ENCODE assay signal across 8 mouse cellular contexts in the genomic region with DNA sequence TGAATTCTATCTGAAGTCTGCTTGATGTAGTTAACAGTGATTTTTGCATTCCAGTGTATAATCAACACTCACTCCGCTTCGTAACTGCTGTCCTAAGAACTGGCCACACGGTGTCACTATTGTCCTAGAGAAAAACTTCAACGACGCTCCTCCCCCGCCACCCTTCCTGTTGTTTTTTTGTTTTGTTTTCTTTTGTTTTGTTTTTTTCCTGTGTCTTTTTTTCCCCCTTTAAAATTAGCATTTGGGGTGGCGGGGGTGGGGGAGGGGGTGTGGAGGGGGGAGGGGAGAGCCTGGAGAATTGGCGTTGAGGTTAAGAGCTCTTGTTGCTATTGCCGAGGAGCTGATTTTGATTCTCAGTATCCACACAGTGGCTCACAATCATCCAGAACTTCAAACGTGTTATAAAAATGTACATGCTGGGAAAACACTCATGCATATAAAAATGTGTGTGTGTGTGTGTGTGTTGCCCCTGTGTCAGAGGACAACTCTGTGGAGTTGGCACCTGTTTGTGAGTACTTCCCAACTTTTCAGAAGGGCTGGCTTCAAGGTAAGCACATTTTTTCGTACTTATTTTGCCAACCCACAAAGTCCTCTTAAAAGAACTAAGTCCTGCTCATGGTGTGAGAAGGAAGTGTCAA. TPM values are rescaled to one million over a fixed set of nuclear protein-coding genes. Genes with fewer than 3 reads are reported as not detected.
DNase-seq lines count a peak whose midpoint lies in the region; ATAC-seq lines count a peak whose summit lies in the region.

No protein-coding gene starts in this region.

- no peaks in the 10 kb centered on the region for H3K36me3 ChIP-seq in forebrain, embryonic 15.5 days
- no peaks in the 10 kb centered on the region for H3K36me3 ChIP-seq in limb, embryonic 15.5 days
- no peaks in the 10 kb centered on the region for H3K36me3 ChIP-seq in midbrain, embryonic 15.5 days (replicated peaks)

- H3K9ac ChIP-seq in forebrain, embryonic 15.5 days (replicated peaks) = no peak overlapping the region
- H3K9ac ChIP-seq in limb, embryonic 15.5 days = no peak overlapping the region
- no peak overlapping the region for H3K9ac ChIP-seq in midbrain, embryonic 15.5 days

- H3K27ac ChIP-seq in forebrain, embryonic 15.5 days (replicated peaks) = no peak overlapping the region
- H3K27ac ChIP-seq in limb, embryonic 15.5 days = no peak overlapping the region
- no peak overlapping the region for H3K27ac ChIP-seq in midbrain, embryonic 15.5 days

- H3K4me3 ChIP-seq in forebrain, embryonic 15.5 days = peak overlapping the region; percentile 31
- peak overlapping the region; percentile 39 for H3K4me3 ChIP-seq in limb, embryonic 15.5 days
- peak overlapping the region; percentile 26; the same call in 1 of the 2 replicates for H3K4me3 ChIP-seq in midbrain, embryonic 15.5 days

- ATAC-seq in forebrain, embryonic 15.5 days (replicated peaks) = peak; percentile 36; the same call in 1 of the 2 replicates
- no peak for ATAC-seq in limb, embryonic 15.5 days (ENCODE audit: insufficient number of reproducible peaks, low FRiP score, low TSS enrichment, low read depth)
- ATAC-seq in midbrain, embryonic 15.5 days (replicated peaks) = peak; percentile 62; the same call in 1 of the 2 replicates

- WGBS in forebrain, embryonic 15.5 days = 11% methylated on average over 11 of the region's 11 CpGs
- 8% methylated on average over 11 of the region's 11 CpGs for WGBS in limb, embryonic 15.5 days
- WGBS in midbrain, embryonic 15.5 days = 8% methylated on average over 11 of the region's 11 CpGs

- DNase-seq in urinary bladder, postnatal 25 days (ENCODE audit: low spot score) = peak; percentile 26
- no peak for DNase-seq in urinary bladder, postnatal 10 days (ENCODE audit: low spot score)
- DNase-seq in cerebellum, adult 11 months = peak; percentile 26
- peak; percentile 91 for DNase-seq in induced T-regulatory cell, adult 2 months (ENCODE audit: low read depth)
- DNase-seq in telencephalon, adult 2 months (ENCODE audit: low read depth, low spot score) = peak; percentile 21

- H3K27me3 ChIP-seq in forebrain, embryonic 15.5 days = no peaks in the 10 kb centered on the region
- H3K27me3 ChIP-seq in limb, embryonic 15.5 days = no peaks in the 10 kb centered on the region
- H3K27me3 ChIP-seq in midbrain, embryonic 15.5 days (replicated peaks) = peaks cover 5% of the 10 kb centered on the region; the same call in 1 of the 2 replicates

- no peaks in the 10 kb centered on the region for H3K9me3 ChIP-seq in forebrain, embryonic 15.5 days
- H3K9me3 ChIP-seq in limb, embryonic 15.5 days = no peaks in the 10 kb centered on the region
- no peaks in the 10 kb centered on the region for H3K9me3 ChIP-seq in midbrain, embryonic 15.5 days

- H3K4me2 ChIP-seq in forebrain, embryonic 15.5 days (replicated peaks) = peak overlapping the region; percentile 40
- H3K4me2 ChIP-seq in limb, embryonic 15.5 days = peak overlapping the region; percentile 36
- peak overlapping the region; percentile 43 for H3K4me2 ChIP-seq in midbrain, embryonic 15.5 days

- 0 out of 2 replicates have a peak, but pooled peaks cover 2% of the 10 kb centered on the region for H3K4me1 ChIP-seq in forebrain, embryonic 15.5 days
- H3K4me1 ChIP-seq in limb, embryonic 15.5 days = no peaks in the 10 kb centered on the region
- no peaks in the 10 kb centered on the region for H3K4me1 ChIP-seq in midbrain, embryonic 15.5 days

RNA-seq across cellular contexts. Expression of gene Bbs5, which starts 11.8 kb away (rescaled TPM):
- 20.0 and 21.7 TPM in 2 replicates for polyA plus RNA-seq in forebrain, embryonic 15.5 days (2015; fragmentation: Nextera tagmentation; extraction: Ambion mirVana)
- polyA plus RNA-seq in limb, embryonic 15.5 days (2015; fragmentation: Nextera tagmentation; extraction: Ambion mirVana) = 16.1 and 18.3 TPM in 2 replicates
- polyA plus RNA-seq in midbrain, embryonic 15.5 days (2015; fragmentation: Nextera tagmentation; extraction: Ambion mirVana) = 20.3 and 25.2 TPM in 2 replicates

RNA-seq across cellular contexts. Expression of gene Klhl41, which starts 34.7 kb away (rescaled TPM):
- polyA plus RNA-seq in forebrain, embryonic 15.5 days (2015; fragmentation: Nextera tagmentation; extraction: Ambion mirVana) = 0.20 and 0.25 TPM in 2 replicates
- 16.4 and 44.3 TPM in 2 replicates for polyA plus RNA-seq in limb, embryonic 15.5 days (2015; fragmentation: Nextera tagmentation; extraction: Ambion mirVana)
- polyA plus RNA-seq in midbrain, embryonic 15.5 days (2015; fragmentation: Nextera tagmentation; extraction: Ambion mirVana) = 0.23 and 0.37 TPM in 2 replicates

RNA-seq across cellular contexts. Expression of gene Lrp2, which starts 49.3 kb away (rescaled TPM):
- 0.24 and 0.47 TPM in 2 replicates for polyA plus RNA-seq in forebrain, embryonic 15.5 days (2015; fragmentation: Nextera tagmentation; extraction: Ambion mirVana)
- not detected in 2 replicates for polyA plus RNA-seq in limb, embryonic 15.5 days (2015; fragmentation: Nextera tagmentation; extraction: Ambion mirVana)
- 1.2 TPM in 2 replicates for polyA plus RNA-seq in midbrain, embryonic 15.5 days (2015; fragmentation: Nextera tagmentation; extraction: Ambion mirVana)

Comparison
In these comparisons a context has a peak if more than half of its experiments do, and no peak if none do; other contexts are left out.
1. RNA of gene Klhl41, which starts 34.7 kb away (polyA plus RNA-seq): 16.4 to 44.3 TPM in limb, embryonic 15.5 days; 0.23 to 0.37 TPM in midbrain, embryonic 15.5 days and 0.20 to 0.25 TPM in forebrain, embryonic 15.5 days; every median in the first group is over 10 times any median in the second.
2. Peak in every context shown above with its lines, with median percentiles within 50 percentile points of each other: H3K4me2 ChIP-seq and H3K4me3 ChIP-seq.